Mouse (Mus musculus) heart, postnatal 4 days (tissue): ENCODE measurements at regions not wholly inside any gene's neighbourhood (a gene's known extent, or its start where the extent isn't known, plus 50 kb on each side); places are given as distances from the start of the nearest gene placed in this dataset.

Experiments
- DNase-seq: peaks from one replicate; pipeline ENCODE4 v3.0.0; 2021
- microRNA-seq, 2 experiments: library from miRNA; unstranded; fragments of <30 nt; microRNA quantifications; one replicate each; pipeline ENCODE4 v1.2.0; 2021 to 2022

- DNase-seq, result no peak
These were observed 61.7 kb upstream of the Dpyd start for GRCm38 (mm10) chr3:118500234-118500633.

GRCm38 (mm10) chr3:118507582-118508237, 54.2 kb upstream of the Dpyd start:
- DNase-seq, result no peak

GRCm38 (mm10) chr3:118510837-118511236, 51.1 kb upstream of the Dpyd start:
- no peak for DNase-seq

GRCm38 (mm10) chr3:118511969-118512368, 50.0 kb upstream of the Dpyd start:
- no peak for DNase-seq

Small RNAs in the stretch of these regions (microRNA-seq; reads per million reads assigned to microRNA genes)
- gene Gm24155 (0 reads per million in 2 experiments), gene Mir137 (21.1 to 84.7 reads per million in 2 experiments)
